Mouse (Mus musculus): ENCODE data around the gene Crot.

GRCm38 (mm10) chr5:9014774-9015173 lies 17.6 kb upstream of the Crot start:
- TF ChIP-seq CTCF (IDR thresholded peaks at IDR 0.05) (no peak), EP300 (IDR thresholded peaks at IDR 0.05) (no peak)

Data from lung, postnatal 0 days (tissue).